Mouse (Mus musculus): Measurements from ENCODE around the gene Foxr1.
A peak's percentile ranks its signal among the peaks of the same experiment; 100 is the strongest.

DNA sequence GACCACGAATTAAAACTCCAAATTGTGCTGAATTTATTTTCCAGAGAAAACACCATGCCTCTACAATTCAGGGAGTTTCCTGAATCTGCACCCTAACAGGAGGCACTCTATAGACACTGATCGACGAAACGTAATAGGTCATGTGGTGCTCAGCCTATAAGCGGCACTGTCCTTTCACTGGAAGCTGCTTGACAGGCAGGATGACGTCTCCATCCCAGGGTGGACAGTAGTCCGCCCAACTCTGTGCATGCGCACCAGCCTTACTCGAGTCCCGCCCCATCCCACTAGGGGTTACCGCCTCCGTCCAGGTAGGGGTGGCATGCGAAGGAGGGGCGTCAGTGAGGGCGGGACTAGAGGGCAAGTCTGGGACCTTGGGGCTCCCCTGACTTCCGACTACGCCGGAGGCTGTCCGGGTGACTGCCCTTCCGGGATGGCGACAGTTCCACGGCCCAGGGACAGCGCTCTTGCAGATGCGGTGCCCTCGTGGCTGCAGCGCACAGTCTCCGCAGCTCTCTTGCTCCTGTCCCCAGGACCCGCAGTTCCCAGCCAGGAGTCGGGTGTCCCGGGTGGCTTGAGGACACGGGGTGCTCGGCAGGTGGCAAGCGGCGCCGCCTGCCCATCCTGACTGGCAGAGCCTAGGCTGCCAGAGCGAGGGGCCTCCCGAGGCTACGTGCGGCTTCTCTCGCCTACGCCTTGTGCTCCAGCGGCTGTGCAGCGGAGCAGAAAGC is 44.1 kb downstream of the Foxr1 start, which contains the start of gene Slc37a4:
- peak; percentile 45 for TF ChIP-seq CTCF (IDR thresholded peaks at IDR 0.05; ENCODE audit: low read depth)
- TF ChIP-seq EP300 (IDR thresholded peaks at IDR 0.05; ENCODE audit: low read depth): no peak
